Comparison of ENCODE assay signal across 9 mouse cellular contexts in genomic region chr7:25178787-25179605, GRCm38 (mm10). TPM values are rescaled to one million over a fixed set of nuclear protein-coding genes. Genes with fewer than 3 reads are reported as not detected.
A peak's percentile ranks its signal among the peaks of the same experiment; 100 is the strongest.
DNase-seq lines count a peak whose midpoint lies in the region; ATAC-seq and TF ChIP-seq lines count a peak whose summit lies in the region.
"Had no signal": no experiment of that assay in that cellular context is flagged by ENCODE, and none has a peak within 500 bp of the region (broad histone marks: within the 10 kb centered on the region; RNA-seq: fewer than 3 reads in every experiment).

No protein-coding gene starts in this region.

- H3K4me1 ChIP-seq in kidney, embryonic 14.5 days (ENCODE audit: control insufficient read depth, insufficient read depth, low read length): 0 out of 2 replicates have a peak, but pooled peaks cover 3% of the 10 kb centered on the region
- peaks cover 5% of the 10 kb centered on the region; the same call in 1 of the 2 replicates for H3K4me1 ChIP-seq in embryonic facial prominence, embryonic 14.5 days (ENCODE audit: control insufficient read depth, insufficient read depth, low read length)

- ATAC-seq in kidney, embryonic 14.5 days (ENCODE audit: low FRiP score, low TSS enrichment): peak; percentile 66; the same call in 1 of the 2 replicates
- peak; percentile 72 for ATAC-seq in Patski
- peak; percentile 78 for ATAC-seq in embryonic facial prominence, embryonic 14.5 days (ENCODE audit: low read depth)

- peak overlapping the region; percentile 9; the same call in 1 of the 2 replicates for H3K9ac ChIP-seq in kidney, embryonic 14.5 days (ENCODE audit: low read depth, low read length)
- H3K9ac ChIP-seq in embryonic facial prominence, embryonic 14.5 days (ENCODE audit: low read depth, low read length): peak overlapping the region; percentile 56

- H3K27ac ChIP-seq in kidney, embryonic 14.5 days (ENCODE audit: low read depth, low read length): no peak overlapping the region
- no peak overlapping the region for H3K27ac ChIP-seq in embryonic facial prominence, embryonic 14.5 days (replicated peaks; ENCODE audit: low read depth, low read length)
- H3K27ac ChIP-seq: macrophage had no signal

- CTCF ChIA-PET in Patski (lab: Charles Lee): interaction anchor here (0.6 to 1.6 kb wide), 2 partner anchors 9 to 73 kb away, joined by 3 to 10 read pairs; no protein-coding TSS in a partner anchor

- in situ Hi-C loops in Patski (cut with MboI; ENCODE audit: low pct_unique_long_range_greater_than_20kb): loop anchor here (25.0 kb wide), 1 partner anchor 408 kb away; no protein-coding TSS in a partner anchor

- H3K4me2 ChIP-seq in kidney, embryonic 14.5 days (replicated peaks; ENCODE audit: low read depth, low read length): peak overlapping the region; percentile 87
- peak overlapping the region; percentile 87 for H3K4me2 ChIP-seq in embryonic facial prominence, embryonic 14.5 days (ENCODE audit: low read depth, low read length)

- 2% methylated on average over 55 of the region's 56 CpGs for WGBS in kidney, embryonic 14.5 days
- WGBS in embryonic facial prominence, embryonic 14.5 days: 2% methylated on average over 52 of the region's 56 CpGs

- no peak for TF ChIP-seq CTCF in Patski (IDR thresholded peaks at IDR 0.05)

- peaks cover 69% of the 10 kb centered on the region for H3K27me3 ChIP-seq in kidney, embryonic 14.5 days (ENCODE audit: control insufficient read depth, insufficient read depth, low read length)
- H3K27me3 ChIP-seq in Patski: peaks cover 63% of the 10 kb centered on the region
- H3K27me3 ChIP-seq in embryonic facial prominence, embryonic 14.5 days (replicated peaks; ENCODE audit: control insufficient read depth, insufficient read depth, low read length): peaks cover 80% of the 10 kb centered on the region

- POLR2A ChIA-PET in Patski (lab: Charles Lee): interaction anchor here (0.8 kb wide), 1 partner anchor 10 kb away, joined by 4 read pairs; no protein-coding TSS in a partner anchor

- no peaks in the 10 kb centered on the region for H3K9me3 ChIP-seq in kidney, embryonic 14.5 days (ENCODE audit: control insufficient read depth, low read length)
- H3K9me3 ChIP-seq in embryonic facial prominence, embryonic 14.5 days (ENCODE audit: control insufficient read depth, low read length): no peaks in the 10 kb centered on the region

- H3K36me3 ChIP-seq in kidney, embryonic 14.5 days (ENCODE audit: control insufficient read depth, insufficient read depth, low read length): no peaks in the 10 kb centered on the region
- H3K36me3 ChIP-seq in embryonic facial prominence, embryonic 14.5 days (ENCODE audit: control insufficient read depth, insufficient read depth, low read length): no peaks in the 10 kb centered on the region

- DNase-seq in kidney, adult 11 months: no peak
- DNase-seq in Patski (ENCODE audit: low read depth, low spot score) (no peak), adipocyte (ENCODE audit: low spot score) (no peak)
- no peak for DNase-seq in embryonic facial prominence, embryonic 14.5 days (ENCODE audit: low spot score)
- DNase-seq in layer of hippocampus, postnatal 10 days (ENCODE audit: low spot score in 2 of 2): peak; percentile 38 to 41
- peak; percentile 48 for DNase-seq in neural tube, embryonic 10.5 days (ENCODE audit: extremely low spot score, low spot score)
- DNase-seq in kidney, postnatal 10 days: no peak

- H3K4me3 ChIP-seq in kidney, embryonic 14.5 days (ENCODE audit: low read length): peak overlapping the region; percentile 52
- H3K4me3 ChIP-seq in embryonic facial prominence, embryonic 14.5 days (ENCODE audit: low read depth, low read length): peak overlapping the region; percentile 49

RNA-seq across cellular contexts. Expression of gene Pou2f2, which starts 0.5 kb away (rescaled TPM):
- 0.39 and 0.90 TPM in 2 replicates for polyA plus RNA-seq in kidney, embryonic 14.5 days (2014; fragmentation: Nextera tagmentation; extraction: Ambion mirVana)
- polyA plus RNA-seq in Patski (2021): 0.09 TPM
- 1.5 TPM in 2 replicates for polyA plus RNA-seq in embryonic facial prominence, embryonic 14.5 days (2014; fragmentation: Nextera tagmentation; extraction: Ambion mirVana)
- 10 to 100 TPM; 10.1 to 11.3 TPM for total RNA-seq in layer of hippocampus, postnatal 10 days (2021)

RNA-seq across cellular contexts. Expression of gene Dedd2, which starts 41.4 kb away (rescaled TPM):
- 8.7 and 10.8 TPM in 2 replicates for polyA plus RNA-seq in kidney, embryonic 14.5 days (2014; fragmentation: Nextera tagmentation; extraction: Ambion mirVana)
- 18.1 TPM for polyA plus RNA-seq in Patski (2021)
- 8.3 and 9.4 TPM in 2 replicates for polyA plus RNA-seq in embryonic facial prominence, embryonic 14.5 days (2014; fragmentation: Nextera tagmentation; extraction: Ambion mirVana)
- 10 to 100 TPM; 22.2 to 26.3 TPM for total RNA-seq in layer of hippocampus, postnatal 10 days (2021)

RNA-seq across cellular contexts. Expression of gene Zfp526, which starts 42.2 kb away (rescaled TPM):
- polyA plus RNA-seq in kidney, embryonic 14.5 days (2014; fragmentation: Nextera tagmentation; extraction: Ambion mirVana): 2.2 and 4.2 TPM in 2 replicates
- polyA plus RNA-seq in Patski (2021): 7.6 TPM
- polyA plus RNA-seq in embryonic facial prominence, embryonic 14.5 days (2014; fragmentation: Nextera tagmentation; extraction: Ambion mirVana): 4.1 and 4.4 TPM in 2 replicates
- 1 to 10 TPM; 7.2 to 8.4 TPM for total RNA-seq in layer of hippocampus, postnatal 10 days (2021)

RNA-seq across cellular contexts. Expression of gene Gsk3a, which starts 58.7 kb away (rescaled TPM):
- 15.7 and 18.5 TPM in 2 replicates for polyA plus RNA-seq in kidney, embryonic 14.5 days (2014; fragmentation: Nextera tagmentation; extraction: Ambion mirVana)
- polyA plus RNA-seq in Patski (2021): 93.7 TPM
- polyA plus RNA-seq in embryonic facial prominence, embryonic 14.5 days (2014; fragmentation: Nextera tagmentation; extraction: Ambion mirVana): 14.3 and 14.8 TPM in 2 replicates
- 100 to 1,000 TPM; 162 to 187 TPM for total RNA-seq in layer of hippocampus, postnatal 10 days (2021)

Comparison
In these comparisons a context has a peak if more than half of its experiments do, and no peak if none do; other contexts are left out.
1. DNase-seq: peak in layer of hippocampus, postnatal 10 days (2 of 2) and neural tube, embryonic 10.5 days (single experiment); none in kidney, adult 11 months (single experiment), Patski (single experiment), embryonic facial prominence, embryonic 14.5 days (single experiment), adipocyte (single experiment) and kidney, postnatal 10 days (single experiment).
2. Peak in every context shown above with its lines, with median percentiles within 50 percentile points of each other: ATAC-seq.